Mouse (Mus musculus) intestine, embryonic 16.5 days (tissue): Measurements from ENCODE around the gene Parp16. TPM values are rescaled to one million over a fixed set of nuclear protein-coding genes. Genes with fewer than 3 reads are reported as not detected.
"Not testable (repeated sequence)": the region's sequence is repeated elsewhere in the genome, so short reads cannot be mapped to it uniquely, and the experiment has no call there.

Experiments
- ATAC-seq: fragments of 200-750 bp; cut with Nextera tagmentation; 2 replicates; pipeline ENCODE4 v1.8.0; 2017; ENCODE audit warnings: moderate TSS enrichment, moderate library complexity
- H3K27ac ChIP-seq: fragments of 300-500 bp; sonication (generic); 2 replicates; pipeline ENCODE4 v1.5.1; 2014; ENCODE audit warnings: mild to moderate bottlenecking, low read length
- H3K27me3 ChIP-seq: fragments of 300-500 bp; sonication (generic); replicated peaks from 2 replicates; pipeline ENCODE4 v1.6.1; 2014; ENCODE audit warnings: low read length, control low read depth, mixed read lengths; ENCODE audit not compliant: control insufficient read depth, insufficient read depth
- H3K36me3 ChIP-seq: fragments of 300-500 bp; sonication (generic); 2 replicates; pipeline ENCODE4 v1.6.1; 2014; ENCODE audit warnings: low read length, control low read depth; ENCODE audit not compliant: control insufficient read depth, insufficient read depth
- H3K4me1 ChIP-seq: fragments of 300-500 bp; sonication (generic); 2 replicates; pipeline ENCODE4 v1.6.1; 2014; ENCODE audit warnings: low read length, control low read depth, mixed read lengths; ENCODE audit not compliant: control insufficient read depth, insufficient read depth
- H3K4me2 ChIP-seq: fragments of 300-500 bp; sonication (generic); 2 replicates; pipeline ENCODE4 v1.6.1; 2014; ENCODE audit warnings: low read depth, low read length, control low read depth
- H3K4me3 ChIP-seq: fragments of 300-500 bp; sonication (generic); 2 replicates; pipeline ENCODE4 v1.5.1; 2014; ENCODE audit warnings: mild to moderate bottlenecking, low read length
- H3K9ac ChIP-seq: fragments of 300-500 bp; sonication (generic); 2 replicates; pipeline ENCODE4 v1.6.1; 2014; ENCODE audit warnings: low read depth, low read length
- H3K9me3 ChIP-seq: fragments of 300-500 bp; sonication (generic); 2 replicates; pipeline ENCODE4 v1.6.1; 2016; ENCODE audit warnings: low read length, control low read depth; ENCODE audit not compliant: control insufficient read depth
- WGBS: fragments of 180-500 bp; shearing (Covaris S2); extraction: QIAGEN DNeasy Blood & Tissue Kit; methylation state at CpG from one replicate; pipeline ENCODE4 v1.1.7; 2014; 5-methylcytosine and 5-hydroxymethylcytosine counted together
- polyA plus RNA-seq: library from polyadenylated mRNA; unstranded; fragments of >200 nt; fragmentation: Nextera tagmentation; extraction: Ambion mirVana; gene quantifications from 2 replicates; pipeline ENCODE4 v1.2.1, GENCODE M21; 2015

Gene Parp16
- polyA plus RNA-seq, 1 experiment from 2014 or later = 10.8 TPM

GRCm38 (mm10) chr9:65281536-65282151 lies 86.5 kb downstream of the Parp16 start:
- Histone ChIP-seq H3K4me3 (no peak overlapping the region), H3K36me3 (no peaks in the 10 kb centered on the region), H3K4me1 (no peaks in the 10 kb centered on the region), H3K27ac (no peak overlapping the region), H3K27me3 (no peaks in the 10 kb centered on the region), H3K4me2 (no peak overlapping the region), H3K9me3 (no peaks in the 10 kb centered on the region), H3K9ac (no peak overlapping the region)
- WGBS = 74% methylated on average over 5 of the region's 5 CpGs
- ATAC-seq = no peak

GRCm38 (mm10) chr9:65283301-65283700 lies 88.1 kb downstream of the Parp16 start:
- ATAC-seq = no peak
- 5% methylated on average over 3 of the region's 3 CpGs for WGBS

GRCm38 (mm10) chr9:65288252-65288651 lies 93.1 kb downstream of the Parp16 start:
- H3K36me3 ChIP-seq, H3K9ac ChIP-seq, H3K4me1 ChIP-seq, ATAC-seq, H3K27me3 ChIP-seq, H3K27ac ChIP-seq, H3K4me2 ChIP-seq, H3K4me3 ChIP-seq, H3K9me3 ChIP-seq: not testable (repeated sequence)
- WGBS = 81% methylated on average over 5 of the region's 5 CpGs

More at GRCm38 (mm10) chr9:65283301-65283700, 88.1 kb downstream of the Parp16 start:
- no peak overlapping the region for H3K9ac ChIP-seq
- no peak overlapping the region for H3K4me2 ChIP-seq
- no peaks in the 10 kb centered on the region for H3K36me3 ChIP-seq
- H3K27ac ChIP-seq = no peak overlapping the region
- H3K9me3 ChIP-seq = no peaks in the 10 kb centered on the region
- no peak overlapping the region for H3K4me3 ChIP-seq
- H3K27me3 ChIP-seq = no peaks in the 10 kb centered on the region
- no peaks in the 10 kb centered on the region for H3K4me1 ChIP-seq

Other genes with a start within 250 kb of the Parp16 start
- 0.04 TPM in 1 of 2 replicates, not detected in the other for gene Slc24a1, start 243.7 kb upstream of the Parp16 start, polyA plus RNA-seq
- 45.1 and 49.2 TPM in 2 replicates for gene Ints14, start 234.4 kb upstream of the Parp16 start, polyA plus RNA-seq
- gene Hacd3, start 173.7 kb upstream of the Parp16 start, polyA plus RNA-seq = 77.8 and 86.8 TPM in 2 replicates
- 26.9 and 29.1 TPM in 2 replicates for gene Dpp8, start 162.9 kb upstream of the Parp16 start, polyA plus RNA-seq
- 13.0 and 14.5 TPM in 2 replicates for gene Igdcc4, start 93.9 kb upstream of the Parp16 start, polyA plus RNA-seq
- 0.12 and 0.60 TPM in 2 replicates for gene Igdcc3, start 54.2 kb upstream of the Parp16 start, polyA plus RNA-seq
- 1.7 and 2.0 TPM in 2 replicates for gene Cilp, start 69.8 kb downstream of the Parp16 start, polyA plus RNA-seq
- 46.6 and 49.7 TPM in 2 replicates for gene Clpx, start 98.9 kb downstream of the Parp16 start, polyA plus RNA-seq
- 3.4 and 3.5 TPM in 2 replicates for gene Pdcd7, start 150.8 kb downstream of the Parp16 start, polyA plus RNA-seq
- 0.16 and 0.18 TPM in 2 replicates for gene Ubap1l, start 165.7 kb downstream of the Parp16 start, polyA plus RNA-seq
- 2.5 and 3.4 TPM in 2 replicates for gene Kbtbd13, start 196.3 kb downstream of the Parp16 start, polyA plus RNA-seq
- 5.0 and 5.5 TPM in 2 replicates for gene Rasl12, start 203.2 kb downstream of the Parp16 start, polyA plus RNA-seq
- 16.4 and 26.4 TPM in 2 replicates for gene Slc51b, start 227.6 kb downstream of the Parp16 start, polyA plus RNA-seq
- gene Mtfmt, start 240.4 kb downstream of the Parp16 start, polyA plus RNA-seq = 20.3 and 24.0 TPM in 2 replicates